Mouse (Mus musculus) c-Kit-negative CD71-positive TER-119-positive erythroid progenitor cells, embryonic 14.5 days (primary cell): ENCODE measurements at regions not wholly inside any gene's neighbourhood (a gene's known extent, or its start where the extent isn't known, plus 50 kb on each side); places are given as distances from the start of the nearest gene placed in this dataset.

Source experiments
- DNase-seq: peaks from one replicate; pipeline ENCODE4 v3.0.0-alpha.2; 2013; ENCODE audit warnings: low read depth, low spot score

DNA sequence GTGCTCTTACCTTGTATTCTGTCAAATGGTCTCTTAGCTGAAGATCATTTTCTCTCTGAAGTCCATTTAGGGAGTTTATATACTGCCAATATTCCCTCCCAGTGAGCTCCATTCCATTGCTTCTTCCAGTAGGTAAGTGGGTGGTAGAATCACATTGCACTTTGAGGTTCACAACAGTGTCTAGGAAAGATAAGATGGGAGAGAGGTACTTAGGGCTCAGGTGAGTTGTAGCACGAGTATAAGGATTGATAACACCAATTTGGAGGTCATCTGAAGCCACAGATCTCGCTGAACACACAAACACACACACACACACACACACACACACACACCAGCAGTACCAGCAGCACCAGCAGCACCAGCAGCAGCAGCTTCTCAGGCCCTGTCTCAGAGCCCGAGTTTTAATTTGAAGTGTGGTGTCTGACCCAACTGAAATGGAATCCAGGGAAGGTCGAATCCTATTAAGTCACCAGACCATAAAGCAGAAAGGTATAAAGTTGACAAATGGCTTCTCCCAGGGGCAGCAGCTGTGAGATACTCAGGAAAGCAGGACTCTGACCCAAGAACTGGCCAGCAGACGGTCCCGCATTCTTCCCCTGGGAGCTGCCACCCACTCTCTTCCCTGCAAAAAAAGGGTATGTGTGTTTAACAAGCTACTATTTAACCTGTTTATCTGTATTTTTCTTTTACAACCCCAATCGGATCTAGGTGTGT lies 561.9 kb upstream of the Cdh11 start:
- no peak for DNase-seq

GRCm38 (mm10) chr8:103361713-103362112 lies 576.3 kb upstream of the Cdh11 start:
- DNase-seq = no peak

DNA sequence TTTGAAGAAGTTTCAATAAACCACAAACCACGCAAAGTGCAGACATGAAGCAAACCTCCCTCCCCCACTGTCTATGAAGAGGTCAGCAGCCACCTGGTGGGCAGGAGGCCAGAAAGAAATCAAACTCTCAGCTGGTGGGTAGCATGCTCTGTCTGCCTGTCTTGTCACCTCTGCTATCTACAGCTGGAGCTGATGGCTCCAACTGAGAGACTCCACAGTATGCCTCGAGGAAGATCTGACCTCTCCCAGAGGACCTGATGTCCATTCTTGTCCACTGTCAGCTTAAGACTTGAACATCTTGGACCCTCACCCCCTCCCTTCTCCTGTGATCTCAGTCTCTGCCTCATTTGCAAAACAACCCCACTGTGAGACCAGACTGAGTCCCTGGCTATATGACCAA lies 585.0 kb upstream of the Cdh11 start:
- DNase-seq = no peak

DNA sequence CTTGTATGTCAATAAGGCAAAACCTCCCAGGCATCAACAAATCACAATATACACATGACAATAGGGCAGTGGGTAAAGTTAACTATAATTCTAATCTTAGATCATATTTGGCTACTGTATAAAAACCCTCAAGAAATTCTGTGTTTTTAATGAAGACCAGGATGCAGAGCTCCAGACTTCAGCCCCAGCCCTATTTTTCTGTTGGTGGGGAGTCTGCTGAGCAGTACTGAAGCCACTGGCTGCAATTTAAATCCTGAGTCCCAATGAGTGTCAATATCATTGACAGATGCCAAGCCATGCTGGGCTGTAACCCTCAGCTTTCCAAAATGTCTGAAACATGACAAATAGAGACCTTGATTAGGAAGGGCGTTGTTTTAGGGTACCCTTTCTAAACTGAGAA lies 587.6 kb upstream of the Cdh11 start:
- DNase-seq = no peak

- DNase-seq = no peak
Measured at GRCm38 (mm10) chr8:103374151-103374550, 588.7 kb upstream of the Cdh11 start.

- no peak for DNase-seq
Measured at GRCm38 (mm10) chr8:103378545-103378944, 593.1 kb upstream of the Cdh11 start.

GRCm38 (mm10) chr8:103381575-103381974 lies 596.1 kb upstream of the Cdh11 start:
- DNase-seq = no peak

DNA sequence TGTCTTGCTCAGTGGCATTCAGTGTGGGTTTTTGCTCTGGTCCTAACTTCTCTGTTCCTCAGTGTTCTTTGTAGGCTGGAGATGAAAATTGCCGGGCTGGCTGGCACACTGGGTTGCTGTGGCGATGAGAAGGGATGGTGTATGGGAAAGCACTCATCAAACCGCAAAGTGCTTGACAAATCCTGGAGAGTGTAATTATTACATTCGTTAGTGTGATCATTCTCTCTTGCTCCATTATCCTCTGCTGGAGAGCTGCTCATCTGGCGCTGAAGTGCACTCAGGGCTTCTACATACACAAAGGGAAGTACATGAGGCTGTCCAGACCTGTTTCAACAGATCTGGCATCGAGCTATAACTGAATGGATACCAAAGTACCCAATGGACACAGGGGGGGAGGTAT lies 605.9 kb upstream of the Cdh11 start:
- DNase-seq = no peak

- no peak for DNase-seq
Measured at GRCm38 (mm10) chr8:103395316-103395715, 609.9 kb upstream of the Cdh11 start.

GRCm38 (mm10) chr8:103398179-103398578 lies 612.7 kb upstream of the Cdh11 start:
- no peak for DNase-seq

DNA sequence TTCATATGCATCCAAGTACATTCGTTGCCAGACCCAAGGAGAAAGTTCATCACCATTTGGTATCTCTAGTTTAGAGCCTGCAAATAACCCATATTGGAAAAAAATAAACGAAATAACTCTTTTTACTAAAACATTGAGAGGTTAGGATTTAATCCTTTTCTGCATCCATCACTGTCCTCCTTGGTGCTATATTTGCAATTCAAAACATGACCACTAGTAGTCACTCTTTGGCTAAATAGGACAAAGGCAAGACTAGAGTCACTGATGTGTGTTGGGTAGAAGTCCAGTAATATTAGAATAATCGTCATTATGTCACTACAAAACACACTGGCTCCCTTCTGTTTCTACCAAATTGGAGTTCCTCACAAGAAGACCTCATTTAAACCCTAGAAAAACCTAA lies 614.0 kb upstream of the Cdh11 start:
- no peak for DNase-seq

DNA sequence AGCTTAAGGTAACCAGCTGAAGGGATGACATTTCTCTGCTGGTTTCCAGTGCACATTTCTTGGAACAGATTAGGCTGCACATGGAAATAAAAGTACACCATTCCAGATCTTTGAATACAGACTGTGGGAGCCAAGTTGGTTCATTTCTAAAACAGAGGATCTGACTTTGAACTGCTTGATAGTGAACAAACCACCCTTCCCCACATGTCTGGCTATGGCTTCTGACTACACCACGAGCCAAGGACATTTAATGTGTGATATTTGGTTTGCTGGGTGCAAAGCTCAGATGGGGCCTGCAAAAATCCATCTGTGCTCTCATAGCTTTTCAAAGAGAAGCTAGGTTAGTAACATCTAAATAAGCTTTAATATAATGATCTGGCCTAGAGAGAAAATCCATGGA lies 614.7 kb upstream of the Cdh11 start:
- no peak for DNase-seq

DNA sequence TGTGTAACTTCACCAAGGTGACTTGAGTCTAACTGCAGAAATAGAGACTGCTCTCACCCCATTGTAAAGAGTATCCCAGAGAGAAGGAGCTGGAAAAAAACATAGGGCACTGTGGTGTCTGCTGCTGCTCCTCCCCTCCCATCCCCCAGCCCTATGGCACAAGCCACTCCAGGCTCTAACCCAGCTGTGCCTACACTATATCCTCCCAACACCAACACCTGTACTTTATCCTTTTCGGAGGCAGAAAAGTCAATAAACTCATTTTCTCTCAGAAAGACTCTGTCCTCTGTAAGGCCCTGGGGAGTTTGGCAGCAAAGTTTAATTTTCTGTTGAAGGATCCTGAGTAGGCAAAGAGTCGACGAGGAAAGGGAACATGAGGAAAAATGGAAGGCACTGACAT lies 617.3 kb upstream of the Cdh11 start:
- no peak for DNase-seq

DNA sequence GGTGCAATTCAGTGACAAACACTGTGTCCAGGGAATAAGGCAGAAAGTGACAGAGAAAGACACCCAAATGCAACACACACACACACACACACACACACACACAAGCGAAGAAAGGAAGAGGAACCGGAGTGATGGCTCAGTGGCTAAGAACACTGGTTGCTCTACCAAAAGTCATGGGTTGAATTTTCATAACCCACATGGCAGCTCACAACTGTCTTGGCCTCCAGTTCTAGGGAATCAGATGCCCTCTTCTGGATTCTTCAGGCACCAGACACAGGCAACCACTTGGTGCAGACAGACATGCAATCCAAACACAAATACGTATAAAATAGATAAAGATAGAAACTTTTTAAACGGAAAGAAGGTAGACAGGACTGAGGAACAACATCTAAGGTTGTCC lies 618.4 kb upstream of the Cdh11 start:
- no peak for DNase-seq

DNA sequence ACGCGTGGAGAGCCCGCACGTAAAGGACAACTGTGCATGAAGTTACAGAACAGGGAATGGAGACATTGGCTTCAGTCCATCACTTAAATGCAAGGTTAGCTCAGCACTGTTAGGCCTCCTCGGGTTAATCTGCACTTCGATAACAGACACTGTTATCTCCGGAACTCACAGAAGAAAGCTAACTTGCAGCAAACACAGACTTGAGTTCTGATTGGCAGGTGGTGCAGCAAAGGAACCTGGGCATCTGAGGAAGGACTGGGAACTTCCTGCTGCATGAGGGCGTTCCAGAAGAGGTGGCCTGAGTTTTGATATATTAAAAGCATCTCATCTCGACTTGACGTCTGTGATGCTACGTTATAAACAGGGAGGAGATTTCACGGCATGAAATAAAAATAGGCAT lies 620.3 kb upstream of the Cdh11 start:
- no peak for DNase-seq

- DNase-seq = no peak
Measured at GRCm38 (mm10) chr8:103406921-103407320, 621.5 kb upstream of the Cdh11 start.

DNA sequence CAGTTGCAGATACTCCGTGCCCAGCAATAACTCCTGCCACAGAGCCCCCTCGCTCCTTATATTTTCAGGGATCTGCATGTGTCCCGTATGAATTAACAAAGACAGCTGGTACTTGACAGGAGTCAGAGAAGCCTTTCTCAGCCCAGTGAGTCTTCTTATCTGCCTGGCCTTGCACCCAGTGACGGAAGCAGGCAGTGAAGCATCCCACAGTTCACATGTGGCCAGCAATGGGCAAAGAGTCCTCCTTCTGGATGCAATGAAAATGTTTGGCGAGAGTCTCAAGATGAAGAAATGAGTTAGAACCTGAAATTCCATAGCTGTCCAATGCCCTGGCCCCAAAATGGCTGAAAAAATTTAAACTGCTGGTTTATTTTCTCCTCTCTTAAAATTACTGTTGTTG lies 622.2 kb upstream of the Cdh11 start:
- DNase-seq = no peak

GRCm38 (mm10) chr8:103408411-103408810 lies 623.0 kb upstream of the Cdh11 start:
- DNase-seq = no peak

- no peak for DNase-seq
Measured at GRCm38 (mm10) chr8:103409121-103409551, 623.7 kb upstream of the Cdh11 start.

- DNase-seq = no peak
Measured at GRCm38 (mm10) chr8:103412731-103413130, 627.3 kb upstream of the Cdh11 start.

GRCm38 (mm10) chr8:103413589-103414575 lies 628.4 kb upstream of the Cdh11 start:
- DNase-seq = no peak

DNA sequence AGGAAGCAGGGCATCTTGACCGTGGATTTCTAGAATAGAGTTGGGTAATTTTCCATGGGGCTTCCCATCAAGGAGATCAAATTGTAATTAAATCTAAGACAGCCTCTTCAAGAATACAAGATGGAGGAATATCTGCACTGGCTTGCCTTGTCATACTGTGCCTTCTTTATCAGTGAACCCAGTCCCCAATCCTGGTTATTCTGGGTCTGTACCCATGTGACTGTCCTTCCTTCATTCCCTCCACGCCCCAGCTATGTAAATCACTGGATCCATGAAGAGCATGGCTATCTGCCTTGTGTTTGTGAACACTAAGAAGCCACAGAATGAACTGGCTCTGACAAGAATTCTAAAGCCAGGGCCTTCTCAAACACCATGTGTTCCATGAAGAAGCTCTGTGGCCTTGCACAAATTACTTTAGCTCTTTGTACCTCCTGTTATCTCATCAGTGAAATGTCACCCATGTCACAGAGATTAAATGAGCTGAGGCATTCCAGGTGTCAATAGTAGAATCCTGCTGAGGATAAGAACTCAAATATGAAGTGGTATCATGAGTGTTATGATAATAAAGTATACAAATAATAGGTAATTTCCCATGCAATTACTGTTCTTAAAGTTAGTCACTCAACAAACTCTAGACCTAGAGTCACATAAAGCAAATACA lies 637.0 kb upstream of the Cdh11 start:
- no peak for DNase-seq
